Mouse (Mus musculus) spleen, postnatal 4 days (tissue): ENCODE measurements around the gene Aig1.

Source experiments
- DNase-seq, 2 experiments: peaks; one replicate each; pipeline ENCODE4 v3.0.0; 2022; ENCODE audit warnings: low spot score in 2 of 2

Aig1 gene

GRCm38 (mm10) chr10:13782235-13782757 lies 86.5 kb downstream of the Aig1 start:
- no peak for DNase-seq

DNA sequence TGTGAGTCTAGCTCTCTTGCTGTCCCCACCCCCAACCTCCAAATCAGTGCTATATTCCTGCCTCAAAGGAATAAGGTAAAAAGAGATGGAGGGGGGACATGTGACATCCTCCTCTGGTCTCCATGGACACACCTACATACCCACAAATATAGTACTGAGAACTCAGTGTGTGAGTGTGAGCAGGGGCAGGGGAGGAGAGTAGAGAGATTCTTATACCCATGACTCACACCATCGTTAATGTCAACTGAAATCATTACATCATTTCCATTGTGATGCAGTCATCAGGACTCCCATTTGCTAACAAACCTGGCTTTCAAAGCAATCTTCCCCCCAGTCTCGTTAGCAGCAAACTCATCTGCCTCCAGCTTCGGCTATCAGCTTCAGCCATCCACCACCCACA lies 92.8 kb downstream of the Aig1 start:
- DNase-seq: no peak

DNA sequence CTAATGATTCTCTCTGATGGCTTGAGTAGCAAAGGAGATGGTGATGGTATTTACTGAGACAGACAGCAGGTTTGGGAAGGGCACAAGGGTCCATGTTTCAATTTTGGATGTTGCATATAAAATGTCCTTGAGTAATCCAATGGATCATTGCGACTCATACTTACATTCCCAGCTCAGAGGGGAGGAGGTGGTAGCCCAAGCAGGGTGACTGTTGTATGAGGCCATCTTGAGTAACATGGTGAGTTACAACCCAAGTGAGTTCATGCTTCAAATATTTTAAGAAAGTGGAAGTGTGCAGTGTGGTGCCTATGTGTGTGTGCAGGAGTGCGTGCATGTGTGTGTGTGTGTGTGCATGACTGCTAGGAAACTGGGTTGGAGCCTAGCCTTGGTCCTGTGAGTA lies 93.4 kb downstream of the Aig1 start:
- DNase-seq: no peak

- DNase-seq: no peak
These were observed 93.9 kb downstream of the Aig1 start for GRCm38 (mm10) chr10:13774910-13775309.

DNA sequence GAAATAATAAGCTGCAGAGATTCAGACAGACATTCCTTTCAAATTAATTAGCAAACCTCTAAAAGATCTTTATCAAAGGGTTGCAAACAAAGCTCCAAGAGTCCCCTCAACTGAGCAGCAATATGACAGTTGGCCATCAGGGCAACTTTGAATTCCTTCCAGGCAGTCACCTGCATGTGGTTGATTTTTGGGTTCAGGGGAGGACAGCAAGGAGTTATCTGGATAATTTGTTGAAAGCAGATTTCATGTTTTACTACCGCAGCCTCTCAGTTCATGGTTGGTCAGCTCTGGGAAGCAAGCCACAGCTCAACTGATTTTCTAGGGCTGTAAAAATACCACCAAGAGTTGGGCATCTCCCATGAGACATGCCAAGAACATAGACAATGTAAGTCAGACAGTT lies 98.1 kb downstream of the Aig1 start:
- DNase-seq: no peak

- DNase-seq: no peak
These were observed 99.0 kb downstream of the Aig1 start for GRCm38 (mm10) chr10:13769789-13770188.

DNA sequence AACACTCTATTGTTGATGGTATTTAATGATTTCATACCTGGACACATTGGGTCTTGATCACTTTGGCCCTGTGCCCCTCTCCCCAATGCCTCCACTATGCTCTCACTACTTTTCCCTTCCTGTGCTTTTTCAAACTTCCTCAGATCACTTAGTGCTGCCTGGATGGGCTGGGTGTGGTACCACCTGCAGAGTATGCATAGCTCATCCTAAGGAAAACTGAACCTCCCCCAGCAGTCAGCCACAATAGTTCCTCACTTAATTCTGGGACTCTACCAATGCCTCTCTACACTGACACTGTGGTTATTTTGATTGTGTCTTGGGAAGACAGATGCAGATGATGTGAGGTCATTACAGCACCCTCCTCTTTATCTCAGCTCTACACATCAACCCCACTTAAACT lies 99.9 kb downstream of the Aig1 start:
- no peak for DNase-seq

DNA sequence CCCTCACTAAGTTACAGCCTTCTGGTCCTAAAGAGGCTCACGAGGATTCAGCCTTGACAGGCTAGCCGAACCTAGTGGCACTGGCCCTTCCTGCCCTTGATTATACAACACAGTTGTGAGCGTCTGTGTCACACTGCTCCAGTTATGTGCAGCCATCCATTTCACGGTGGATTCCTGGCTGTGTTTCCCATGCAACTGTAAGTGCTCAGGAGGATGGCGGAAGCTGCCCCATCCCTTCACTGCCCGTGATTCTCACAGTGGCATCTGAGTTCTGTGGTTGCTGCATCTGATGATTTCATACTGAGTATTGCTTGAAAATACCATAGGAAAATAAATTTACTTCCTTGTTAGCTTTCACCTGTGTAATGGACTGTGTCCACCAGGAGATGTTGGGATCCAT lies 101.7 kb downstream of the Aig1 start:
- no peak for DNase-seq

- no peak for DNase-seq
These were observed 105.6 kb downstream of the Aig1 start for GRCm38 (mm10) chr10:13763151-13763550.

GRCm38 (mm10) chr10:13754712-13755111 lies 114.1 kb downstream of the Aig1 start:
- DNase-seq: no peak

- DNase-seq: no peak
These were observed 115.0 kb downstream of the Aig1 start for GRCm38 (mm10) chr10:13753777-13754176.

DNA sequence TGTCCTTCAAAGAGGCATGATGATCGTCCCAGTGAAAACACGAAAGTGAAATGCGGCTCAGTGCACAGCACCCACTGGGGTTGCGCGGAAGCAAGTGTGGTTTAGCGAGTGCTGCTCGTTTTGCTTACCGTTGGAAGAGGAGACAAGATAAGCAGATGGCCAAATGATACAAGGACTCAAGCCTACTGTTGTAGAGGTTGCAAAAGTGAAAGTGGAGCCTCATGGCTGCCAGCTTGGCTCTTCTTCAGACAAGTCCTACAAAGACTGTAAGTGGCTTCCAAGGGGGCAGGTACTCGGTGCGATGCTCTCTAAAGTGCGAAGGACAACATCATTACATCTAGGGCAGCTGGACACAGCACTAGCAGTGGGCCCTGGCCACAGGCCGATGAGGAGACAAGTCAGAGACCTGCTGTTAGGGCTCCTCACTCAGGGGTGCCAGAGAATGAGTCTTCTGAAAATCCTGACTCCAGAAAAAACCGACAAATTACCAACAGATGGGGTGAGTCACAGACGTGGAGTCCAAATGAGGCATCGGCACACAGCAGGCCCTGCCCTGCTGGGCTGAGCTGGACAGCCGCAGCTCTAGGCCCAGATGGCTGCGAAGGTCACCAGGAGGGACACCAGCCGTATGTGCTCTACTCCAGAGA lies 129.2 kb downstream of the Aig1 start:
- DNase-seq: no peak

DNA sequence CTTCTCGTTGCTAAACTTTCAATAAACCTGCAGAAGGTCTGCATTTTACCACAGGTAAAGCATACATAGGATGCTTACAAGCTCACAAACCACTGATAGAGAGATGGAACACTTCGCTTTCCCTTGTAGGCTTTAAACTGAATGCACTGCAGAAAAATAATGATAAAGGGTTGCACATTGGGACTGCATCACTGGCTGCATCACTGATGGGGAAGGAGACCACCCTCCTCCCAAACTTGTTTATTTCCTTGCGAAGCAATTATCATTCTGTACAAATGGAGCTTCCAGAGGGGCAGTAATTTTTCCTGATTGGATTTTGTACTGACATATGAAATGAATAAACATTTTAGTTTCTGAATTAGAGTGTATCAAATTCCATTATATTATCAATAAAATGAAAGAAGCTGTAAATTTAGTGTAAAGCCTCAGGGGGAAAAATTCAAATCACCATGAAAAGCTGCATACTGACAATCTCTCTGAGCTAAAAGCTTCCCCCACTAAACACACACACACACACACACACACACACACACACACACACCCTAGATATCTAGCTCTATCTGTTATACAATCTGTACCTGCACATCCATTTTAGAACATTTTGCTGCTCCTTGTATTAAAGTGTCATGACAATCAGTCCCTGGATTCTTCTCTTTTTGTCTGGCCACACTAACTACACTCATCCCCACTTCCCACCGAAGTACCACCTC lies 138.6 kb downstream of the Aig1 start:
- no peak for DNase-seq

- no peak for DNase-seq
These were observed 141.1 kb downstream of the Aig1 start for GRCm38 (mm10) chr10:13727676-13728075.

GRCm38 (mm10) chr10:13726206-13726605 lies 142.6 kb downstream of the Aig1 start:
- DNase-seq: no peak

GRCm38 (mm10) chr10:13725276-13725675 lies 143.5 kb downstream of the Aig1 start:
- DNase-seq: no peak

DNA sequence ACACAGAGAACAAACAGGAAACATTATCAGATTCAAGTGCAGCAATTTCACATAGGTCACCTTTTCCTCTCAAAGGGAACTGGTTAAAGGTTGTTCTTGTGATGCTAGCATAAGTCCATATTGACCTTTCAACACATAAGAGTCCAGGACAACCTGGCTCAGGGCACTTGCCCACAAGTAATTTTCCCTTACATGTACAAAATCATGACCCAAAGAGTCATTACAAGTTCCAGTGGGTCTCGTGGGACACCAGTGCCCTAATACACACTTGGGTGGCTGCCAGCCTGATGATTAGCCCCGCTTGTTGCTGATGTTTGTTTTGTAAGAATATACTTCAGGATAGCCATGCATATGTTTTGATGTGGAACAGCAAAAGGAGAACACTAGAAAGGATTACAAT lies 152.6 kb downstream of the Aig1 start:
- no peak for DNase-seq

DNA sequence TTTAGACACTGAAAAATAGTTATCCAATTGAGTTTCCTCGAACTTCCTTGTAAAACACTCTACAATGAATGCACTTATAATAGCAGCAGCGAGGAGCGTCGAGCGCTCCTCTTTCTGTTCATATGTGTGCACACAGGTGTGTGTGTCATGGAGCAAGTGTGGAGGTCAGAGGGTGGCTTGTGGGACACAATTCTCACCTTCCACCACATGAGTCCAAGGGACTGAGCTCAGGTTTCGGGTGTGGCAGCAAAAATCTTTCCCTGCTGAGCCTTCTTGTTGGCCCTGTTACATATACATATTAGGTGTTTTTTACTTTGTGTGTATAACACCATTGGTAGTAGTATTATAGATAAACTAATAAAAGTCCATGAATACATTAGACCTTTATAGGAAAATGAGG lies 153.2 kb downstream of the Aig1 start:
- no peak for DNase-seq

GRCm38 (mm10) chr10:13714920-13715293 lies 153.9 kb downstream of the Aig1 start:
- DNase-seq: no peak

DNA sequence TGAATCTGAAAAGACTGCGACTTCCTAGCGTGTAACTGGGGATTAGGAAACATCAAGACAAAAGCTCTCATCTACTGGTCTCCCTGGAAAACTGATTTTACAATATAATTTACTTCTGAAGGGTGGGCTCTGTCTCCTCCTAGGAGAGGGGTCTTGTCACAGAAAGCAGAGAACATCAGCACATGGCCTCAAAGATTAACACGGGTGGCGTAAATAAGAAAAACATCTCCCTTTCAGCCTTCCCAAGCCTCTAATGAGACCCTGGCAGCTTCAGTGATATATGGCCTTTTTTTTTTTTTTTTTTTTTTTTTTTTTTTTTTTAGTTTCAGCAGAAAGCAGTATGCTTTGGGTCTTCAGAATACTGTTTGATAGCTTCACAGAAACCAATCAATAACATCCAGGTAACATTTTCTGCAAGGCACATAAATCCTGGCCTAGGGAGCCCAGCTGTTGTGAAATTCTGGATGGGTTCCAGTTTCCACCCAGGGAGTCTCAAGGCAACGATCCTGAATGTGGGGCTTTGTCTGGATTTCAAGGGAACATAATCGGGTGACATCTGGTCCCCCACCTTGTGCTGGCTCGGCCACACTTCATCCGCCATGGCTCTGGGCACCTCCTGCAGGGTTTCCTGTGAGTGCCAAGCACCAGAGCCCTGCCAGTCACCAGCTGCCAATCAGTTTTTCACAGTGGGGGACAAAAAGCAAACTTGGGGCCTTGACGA lies 154.4 kb downstream of the Aig1 start:
- no peak for DNase-seq

DNA sequence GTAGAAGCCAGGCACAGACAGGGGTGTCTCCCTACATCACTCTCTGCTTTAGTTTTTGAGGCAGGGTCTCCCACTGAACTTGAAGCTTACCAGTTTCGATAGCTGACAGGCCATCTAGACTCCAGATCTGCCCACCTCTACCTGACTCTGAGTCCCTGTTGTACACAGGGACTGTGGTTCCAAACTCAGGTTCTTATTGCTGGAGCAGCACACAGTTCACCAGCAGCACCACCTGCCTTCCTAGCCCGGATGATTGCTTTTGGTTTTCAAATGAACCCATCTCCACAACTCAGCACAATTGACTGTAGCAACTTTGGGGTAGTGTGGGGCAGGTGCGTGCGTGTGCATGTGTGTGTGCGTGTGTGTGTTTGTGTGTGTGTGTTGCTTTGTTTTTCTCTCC lies 155.1 kb downstream of the Aig1 start:
- DNase-seq: no peak

- no peak for DNase-seq
These were observed 155.7 kb downstream of the Aig1 start for GRCm38 (mm10) chr10:13713116-13713515.

DNA sequence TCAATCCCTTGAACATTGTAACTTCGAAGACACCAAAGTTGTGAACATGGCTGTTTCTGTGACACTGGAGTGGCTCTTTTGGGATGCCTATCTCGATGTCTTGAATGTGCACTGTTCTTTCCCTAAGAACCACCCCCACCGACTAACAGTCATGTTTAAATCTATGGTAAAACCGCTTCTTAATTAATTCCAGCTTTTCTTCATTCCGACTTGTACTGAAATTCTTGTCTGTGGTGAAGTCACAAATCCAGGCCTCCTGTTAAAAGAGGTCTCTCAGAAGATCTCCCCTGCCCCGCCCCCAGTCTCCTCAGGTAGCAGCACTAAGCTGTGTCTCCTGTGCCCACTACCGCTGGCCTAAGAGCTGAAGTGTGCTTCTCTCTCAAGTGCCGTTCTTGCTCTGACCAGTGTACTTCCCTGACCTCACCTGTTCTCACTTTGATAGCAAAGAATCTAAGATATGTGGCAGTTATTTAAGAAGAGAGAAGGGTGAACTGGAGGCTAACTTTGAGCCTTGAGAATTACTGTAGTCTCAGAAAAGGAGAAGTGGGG lies 157.4 kb downstream of the Aig1 start:
- DNase-seq: no peak
